Mouse (Mus musculus) cerebellum, postnatal 4 days (tissue): Measurements from ENCODE around the gene Eya4.
A peak's percentile ranks its signal among the peaks of the same experiment; 100 is the strongest.

Source experiments
- DNase-seq, 2 experiments: peaks; one replicate each; pipeline ENCODE4 v3.0.0; 2022; ENCODE audit warnings: low spot score in 2 of 2, mixed read lengths in 1 of 2

The Eya4 gene

GRCm38 (mm10) chr10:23350011-23350911 lies at the start of gene Eya4:
Gene Eya4 (minus strand): TSS chr10:23350786.
- peak in 1 of 2 experiments; percentile 29 for DNase-seq

GRCm38 (mm10) chr10:23395399-23395798 lies 44.8 kb upstream of the Eya4 start:
- no peak for DNase-seq

- DNase-seq: no peak
Measured at GRCm38 (mm10) chr10:23394556-23395245, 44.1 kb upstream of the Eya4 start.

GRCm38 (mm10) chr10:23394152-23394551 lies 43.6 kb upstream of the Eya4 start:
- DNase-seq: no peak

- no peak for DNase-seq
Measured at GRCm38 (mm10) chr10:23363866-23364265, 13.3 kb upstream of the Eya4 start.

- peak in 1 of 2 experiments; percentile 16 for DNase-seq
Measured at GRCm38 (mm10) chr10:23349392-23350010, 1.1 kb downstream of the Eya4 start.

GRCm38 (mm10) chr10:23348893-23349391 lies 1.6 kb downstream of the Eya4 start:
- DNase-seq: peak in 1 of 2 experiments; percentile 2

GRCm38 (mm10) chr10:23348101-23348892 lies 2.3 kb downstream of the Eya4 start:
- DNase-seq: peak in 1 of 2 experiments; percentile 2

GRCm38 (mm10) chr10:23337250-23337649 lies 13.3 kb downstream of the Eya4 start:
- no peak for DNase-seq

GRCm38 (mm10) chr10:23332768-23333167 lies 17.8 kb downstream of the Eya4 start:
- no peak for DNase-seq

GRCm38 (mm10) chr10:23327651-23328050 lies 22.9 kb downstream of the Eya4 start:
- no peak for DNase-seq

GRCm38 (mm10) chr10:23322275-23322674 lies 28.3 kb downstream of the Eya4 start:
- no peak for DNase-seq

- no peak for DNase-seq
Measured at GRCm38 (mm10) chr10:23295616-23296015, 55.0 kb downstream of the Eya4 start.

GRCm38 (mm10) chr10:23292495-23292894 lies 58.1 kb downstream of the Eya4 start:
- DNase-seq: no peak

- DNase-seq: no peak
Measured at GRCm38 (mm10) chr10:23277371-23277770, 73.2 kb downstream of the Eya4 start.

- DNase-seq: no peak
Measured at GRCm38 (mm10) chr10:23271050-23271621, 79.5 kb downstream of the Eya4 start.

GRCm38 (mm10) chr10:23270502-23270901 lies 80.1 kb downstream of the Eya4 start:
- DNase-seq: no peak

- DNase-seq: no peak
Measured at GRCm38 (mm10) chr10:23252180-23252579, 98.4 kb downstream of the Eya4 start.

GRCm38 (mm10) chr10:23246485-23246884 lies 104.1 kb downstream of the Eya4 start:
- DNase-seq: no peak

GRCm38 (mm10) chr10:23236918-23237317 lies 113.7 kb downstream of the Eya4 start:
- no peak for DNase-seq

- DNase-seq: no peak
Measured at GRCm38 (mm10) chr10:23235405-23235804, 115.2 kb downstream of the Eya4 start.
